Mouse (Mus musculus) olfactory bulb, adult 2 months (tissue): ENCODE results near the gene Pcnx2. TPM values are rescaled to one million over a fixed set of nuclear protein-coding genes. Genes with fewer than 3 reads are reported as not detected.

Experiments used
- H3K27ac ChIP-seq: fragments of 200-500 bp; 2 replicates; pipeline ENCODE4 v1.5.1; 2012; ENCODE audit warnings: low read depth, low read length; ENCODE audit not compliant: insufficient read depth
- H3K4me1 ChIP-seq: fragments of 200-500 bp; 2 replicates; pipeline ENCODE4 v1.6.1; 2012; ENCODE audit warnings: low read length; ENCODE audit not compliant: control insufficient read depth, insufficient read depth
- H3K4me3 ChIP-seq: fragments of 200-500 bp; 2 replicates; pipeline ENCODE4 v1.5.1; 2012; ENCODE audit warnings: mild to moderate bottlenecking, low read depth, low read length, moderate library complexity; ENCODE audit not compliant: insufficient read depth
- CTCF ChIP-seq: fragments of 200-500 bp; IDR thresholded peaks from 2 replicates; pipeline ENCODE4 v1.5.1; 2012; ENCODE audit warnings: low read depth, mild to moderate bottlenecking, low read length, moderate library complexity; ENCODE audit not compliant: insufficient read depth
- POLR2A ChIP-seq: fragments of 200-500 bp; IDR thresholded peaks from 2 replicates; pipeline ENCODE4 v1.6.1; 2012; ENCODE audit warnings: mild to moderate bottlenecking, low read depth, low read length, moderate library complexity; ENCODE audit not compliant: insufficient read depth
- WGBS: fragments of 180-500 bp; shearing (Covaris S2); methylation state at CpG from one replicate; pipeline ENCODE4 v1.1.7; 2018; 5-methylcytosine and 5-hydroxymethylcytosine counted together
- polyA plus RNA-seq: library from polyadenylated mRNA; stranded (reverse); fragments of >200 nt; gene quantifications from 2 replicates; pipeline ENCODE4 v1.2.4, GENCODE M21; 2012; ENCODE audit warnings: low replicate concordance; ENCODE audit not compliant: missing spikeins, insufficient read depth, insufficient read length

Gene Pcnx2
- polyA plus RNA-seq, 1 experiment, result not detected

GRCm38 (mm10) chr8:125919560-125919959 is 21.4 kb upstream of the Pcnx2 start:
- no peak for TF ChIP-seq POLR2A
- TF ChIP-seq CTCF, result no peak
- H3K27ac ChIP-seq, result no peak overlapping the region
- no peaks in the 10 kb centered on the region for H3K4me1 ChIP-seq
- no peak overlapping the region for H3K4me3 ChIP-seq
- 87% methylated on average over 8 of the region's 8 CpGs for WGBS

GRCm38 (mm10) chr8:125918719-125919118 is 20.6 kb upstream of the Pcnx2 start:
- TF ChIP-seq CTCF (no peak), POLR2A (no peak)
- Histone ChIP-seq H3K4me3 (no peak overlapping the region), H3K27ac (no peak overlapping the region), H3K4me1 (no peaks in the 10 kb centered on the region)
- WGBS, result 95% methylated on average over 2 of the region's 2 CpGs

GRCm38 (mm10) chr8:125917013-125917412 is 18.9 kb upstream of the Pcnx2 start:
- WGBS, result 78% methylated on average over 10 of the region's 10 CpGs
- H3K4me3 ChIP-seq, result no peak overlapping the region
- H3K4me1 ChIP-seq, result no peaks in the 10 kb centered on the region
- no peak for TF ChIP-seq POLR2A
- no peak for TF ChIP-seq CTCF
- H3K27ac ChIP-seq, result no peak overlapping the region

GRCm38 (mm10) chr8:125914386-125914785 is 16.3 kb upstream of the Pcnx2 start:
- no peak overlapping the region for H3K4me3 ChIP-seq
- H3K27ac ChIP-seq, result no peak overlapping the region
- peaks cover 16% of the 10 kb centered on the region for H3K4me1 ChIP-seq
- 64% methylated on average over 9 of the region's 9 CpGs for WGBS
- TF ChIP-seq CTCF (no peak), POLR2A (no peak)

GRCm38 (mm10) chr8:125913206-125913605 is 15.1 kb upstream of the Pcnx2 start:
- WGBS, result 94% methylated on average over 4 of the region's 4 CpGs
- no peak overlapping the region for H3K4me3 ChIP-seq

GRCm38 (mm10) chr8:125911229-125911580 is 13.1 kb upstream of the Pcnx2 start:
- TF ChIP-seq POLR2A (no peak), CTCF (no peak)
- Histone ChIP-seq H3K27ac (no peak overlapping the region), H3K4me3 (peak overlapping the region; percentile 51), H3K4me1 (peaks cover 18% of the 10 kb centered on the region)
- WGBS, result 3% methylated on average over 31 of the region's 31 CpGs

More at GRCm38 (mm10) chr8:125913206-125913605, 15.1 kb upstream of the Pcnx2 start:
- H3K27ac ChIP-seq, result no peak overlapping the region
- peaks cover 18% of the 10 kb centered on the region for H3K4me1 ChIP-seq
- no peak for TF ChIP-seq CTCF

- TF ChIP-seq POLR2A (no peak), CTCF (no peak)
- WGBS, result under 1% methylated on average over 93 of the region's 93 CpGs
- peaks cover 18% of the 10 kb centered on the region for H3K4me1 ChIP-seq
Measured at GRCm38 (mm10) chr8:125910365-125911228, 12.5 kb upstream of the Pcnx2 start, which contains the start of gene Map3k21. Map3k21 (plus strand) TSS chr8:125910450.

GRCm38 (mm10) chr8:125909661-125910364 is 11.7 kb upstream of the Pcnx2 start:
- TF ChIP-seq CTCF, result no peak
- TF ChIP-seq POLR2A, result no peak
- Histone ChIP-seq H3K4me1 (peaks cover 18% of the 10 kb centered on the region), H3K4me3 (peak overlapping the region; percentile 51; the same call in 1 of the 2 replicates), H3K27ac (no peak overlapping the region)
- 8% methylated on average over 30 of the region's 30 CpGs for WGBS

More at GRCm38 (mm10) chr8:125910365-125911228, 12.5 kb upstream of the Pcnx2 start, which contains the start of gene Map3k21:
- Histone ChIP-seq H3K4me3 (peak within 1 kb of the TSS; percentile 51), H3K27ac (no peak within 1 kb of the TSS)

- Histone ChIP-seq H3K27ac (no peak overlapping the region), H3K4me1 (peaks cover 18% of the 10 kb centered on the region), H3K4me3 (no peak overlapping the region)
- WGBS, result 81% methylated on average over 2 of the region's 2 CpGs
- no peak for TF ChIP-seq POLR2A
- TF ChIP-seq CTCF, result no peak
Measured at GRCm38 (mm10) chr8:125907311-125907710, 9.2 kb upstream of the Pcnx2 start.
